Mouse (Mus musculus): ENCODE measurements at regions not wholly inside any gene's neighbourhood (a gene's known extent, or its start where the extent isn't known, plus 50 kb on each side); places are given as distances from the start of the nearest gene placed in this dataset.

DNA sequence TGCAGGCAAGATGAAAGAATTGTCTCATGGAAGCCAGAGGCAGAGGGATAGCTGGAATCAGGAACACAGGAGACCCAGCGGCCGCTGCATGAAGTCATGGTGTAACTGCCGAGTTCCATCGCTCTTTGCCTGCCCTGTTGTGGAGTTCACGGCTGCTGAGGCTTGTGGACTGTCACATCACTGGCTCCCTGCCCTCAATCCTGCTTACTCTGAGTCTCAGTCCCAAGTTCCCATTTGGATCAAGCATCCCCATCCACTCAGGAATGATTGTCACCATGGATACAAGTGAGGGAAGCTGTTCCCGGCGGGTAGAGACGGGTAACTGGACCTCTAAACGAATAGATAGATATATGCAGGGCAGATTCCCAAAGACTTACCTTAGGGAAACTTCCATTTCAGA lies 112.2 kb upstream of the Tmem108 start:
- DNase-seq (ENCODE audit: extremely low read depth) = no peak
- no peaks in the 10 kb centered on the region; a peak in 1 of 4 replicates for H3K4me1 ChIP-seq (ENCODE audit: control insufficient read depth in 1 of 2, insufficient read depth in 2 of 2)
- no peaks in the 10 kb centered on the region for H3K9me3 ChIP-seq (replicated peaks; ENCODE audit: low read length)
- in situ Hi-C loops (cut with MboI; ENCODE audit: low pct_ligation_motif_present, low pct_unique_long_range_greater_than_20kb, low sequenced_read_pairs) = no loop called here
- no peaks in the 10 kb centered on the region for H3K36me3 ChIP-seq (replicated peaks in 1 of 2; ENCODE audit: control insufficient read depth in 1 of 2, insufficient read depth in 1 of 2, low read length in 1 of 2)
- no peak overlapping the region for H3K4me2 ChIP-seq (ENCODE audit: insufficient read depth, low read depth, poor library complexity, severe bottlenecking)
- H3K27ac ChIP-seq (ENCODE audit: insufficient read depth, low read depth) = no peak overlapping the region
- no peaks in the 10 kb centered on the region for H3K79me2 ChIP-seq (replicated peaks; ENCODE audit: control insufficient read depth, extremely low read depth, insufficient read depth, poor library complexity, severe bottlenecking)
- TF ChIP-seq MXI1 (IDR thresholded peaks at IDR 0.05; ENCODE audit: low read depth, low read length) (no peak), CTCF (conservative IDR thresholded peaks at IDR 0.05 in 1 of 2, IDR thresholded peaks at IDR 0.05 in 1 of 2; ENCODE audit: low read depth in 2 of 2, low read length in 2 of 2) (no peak), PAX5 (IDR thresholded peaks at IDR 0.05; ENCODE audit: low read length) (no peak), JUND (conservative IDR thresholded peaks at IDR 0.05; ENCODE audit: low read depth, low read length) (no peak), NRF1 (IDR thresholded peaks at IDR 0.05; ENCODE audit: low read depth, low read length) (no peak), ETS1 (conservative IDR thresholded peaks at IDR 0.05; ENCODE audit: low read depth, low read length) (no peak), ZNF384 (IDR thresholded peaks at IDR 0.05; ENCODE audit: low read depth, low read length) (no peak), CHD2 (IDR thresholded peaks at IDR 0.05; ENCODE audit: low read length) (no peak), GABPA (IDR thresholded peaks at IDR 0.05; ENCODE audit: insufficient replicate concordance, low read depth, low read length) (no peak), ZKSCAN1 (IDR thresholded peaks at IDR 0.05; ENCODE audit: borderline replicate concordance, low read depth, low read length) (no peak), MAFK (IDR thresholded peaks at IDR 0.05; ENCODE audit: insufficient replicate concordance, low read length) (no peak), UBTF (IDR thresholded peaks at IDR 0.05; ENCODE audit: low read depth, low read length) (no peak), POLR2A (IDR thresholded peaks at IDR 0.05; ENCODE audit: low read depth, low read length) (no peak), ZC3H11A (IDR thresholded peaks at IDR 0.05; ENCODE audit: low read depth, low read length) (no peak), HCFC1 (IDR thresholded peaks at IDR 0.05; ENCODE audit: low read depth, low read length) (no peak)
- dilution Hi-C loops (cut with MboI; ENCODE audit: extremely low pct_ligation_motif_present, extremely low pct_unique_long_range_greater_than_20kb, low sequenced_read_pairs) = no loop called here
- H3K27me3 ChIP-seq (replicated peaks) = peaks cover 9% of the 10 kb centered on the region
- H3K9ac ChIP-seq (ENCODE audit: insufficient read depth, low read depth) = no peak overlapping the region
- no peak overlapping the region for H3K4me3 ChIP-seq (replicated peaks in 1 of 3; ENCODE audit: low read depth in 2 of 3, low read length in 2 of 3, poor library complexity in 1 of 3)

DNA sequence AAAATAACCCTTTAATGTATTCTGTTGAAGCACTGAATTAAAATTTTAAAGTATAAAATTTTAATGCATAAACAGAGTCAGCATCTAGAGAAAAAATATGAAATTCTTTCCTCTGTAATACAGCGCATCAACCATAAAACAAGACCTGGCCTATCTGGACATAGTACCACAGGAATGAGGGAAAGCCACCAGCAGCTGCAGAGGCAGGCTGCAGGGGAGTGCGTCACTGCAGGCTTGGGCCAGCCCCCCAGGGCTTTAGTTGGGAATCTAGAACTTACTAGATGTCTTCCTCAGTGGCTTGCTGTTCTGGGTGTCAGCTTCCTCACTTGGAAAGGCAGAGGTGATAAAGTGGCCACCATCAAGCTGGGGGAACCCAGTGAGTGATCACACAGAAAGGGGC lies 116.2 kb upstream of the Tmem108 start:
- no peak overlapping the region for H3K4me2 ChIP-seq (ENCODE audit: insufficient read depth, low read depth, poor library complexity, severe bottlenecking)

DNA sequence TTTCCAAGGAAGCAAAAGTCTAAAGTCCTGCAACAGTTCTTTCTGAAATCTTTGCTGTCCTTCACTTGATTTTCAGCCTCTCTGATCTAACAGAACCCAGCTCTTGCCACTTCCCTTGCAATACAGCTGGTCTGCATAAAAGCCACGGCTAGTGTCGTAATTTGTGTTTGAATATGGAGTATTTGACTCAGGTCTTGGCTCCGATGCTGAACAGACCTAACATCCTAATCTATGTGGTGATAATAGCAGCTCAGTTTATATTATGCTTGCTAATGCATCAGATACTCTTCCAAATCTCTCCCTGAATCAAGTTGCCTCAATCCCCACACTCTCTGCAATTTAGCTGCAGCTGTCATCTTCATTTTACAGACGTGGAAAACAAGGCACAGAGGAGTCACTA lies 109.5 kb upstream of the Nphp3 start:
- Histone ChIP-seq H3K36me3 (replicated peaks in 1 of 2; ENCODE audit: control insufficient read depth in 1 of 2, insufficient read depth in 1 of 2, low read length in 1 of 2) (no peaks in the 10 kb centered on the region), H3K79me2 (replicated peaks; ENCODE audit: control insufficient read depth, extremely low read depth, insufficient read depth, poor library complexity, severe bottlenecking) (no peaks in the 10 kb centered on the region), H3K27me3 (replicated peaks) (no peaks in the 10 kb centered on the region), H3K4me3 (replicated peaks in 1 of 3; ENCODE audit: low read depth in 2 of 3, low read length in 2 of 3, poor library complexity in 1 of 3) (no peak overlapping the region), H3K4me2 (ENCODE audit: insufficient read depth, low read depth, poor library complexity, severe bottlenecking) (no peak overlapping the region), H3K4me1 (ENCODE audit: control insufficient read depth in 1 of 2, insufficient read depth in 2 of 2) (no peaks in the 10 kb centered on the region), H3K9ac (ENCODE audit: insufficient read depth, low read depth) (no peak overlapping the region), H3K9me3 (replicated peaks; ENCODE audit: low read length) (no peaks in the 10 kb centered on the region), H3K27ac (ENCODE audit: insufficient read depth, low read depth) (no peak overlapping the region)
- DNase-seq (ENCODE audit: extremely low read depth) = no peak
- dilution Hi-C loops (cut with MboI; ENCODE audit: extremely low pct_ligation_motif_present, extremely low pct_unique_long_range_greater_than_20kb, low sequenced_read_pairs) (no loop called here), in situ Hi-C loops (cut with MboI; ENCODE audit: low pct_ligation_motif_present, low pct_unique_long_range_greater_than_20kb, low sequenced_read_pairs) (no loop called here)
- TF ChIP-seq KAT2A (IDR thresholded peaks at IDR 0.05; ENCODE audit: insufficient replicate concordance, low read length) = no peak
- TF ChIP-seq MEF2A (IDR thresholded peaks at IDR 0.05; ENCODE audit: borderline replicate concordance, low read depth, low read length) = no peak
- TF ChIP-seq USF2 (conservative IDR thresholded peaks at IDR 0.05; ENCODE audit: low read depth, low read length) = no peak
- TF ChIP-seq E2F4 (IDR thresholded peaks at IDR 0.05; ENCODE audit: insufficient replicate concordance, low read depth, low read length) = no peak
- TF ChIP-seq ELF1 (IDR thresholded peaks at IDR 0.05; ENCODE audit: low read depth, low read length) = no peak
- TF ChIP-seq HCFC1 (IDR thresholded peaks at IDR 0.05; ENCODE audit: low read depth, low read length) = no peak
- no peak for TF ChIP-seq SIN3A (IDR thresholded peaks at IDR 0.05; ENCODE audit: low read length)
- no peak for TF ChIP-seq POLR2AphosphoS2 (IDR thresholded peaks at IDR 0.05; ENCODE audit: low read depth, low read length)
- TF ChIP-seq TBP (conservative IDR thresholded peaks at IDR 0.05; ENCODE audit: low read depth, low read length) = no peak
- no peak for TF ChIP-seq ZNF384 (IDR thresholded peaks at IDR 0.05; ENCODE audit: low read depth, low read length)
- TF ChIP-seq MXI1 (IDR thresholded peaks at IDR 0.05; ENCODE audit: low read depth, low read length) = no peak
- TF ChIP-seq CHD2 (IDR thresholded peaks at IDR 0.05; ENCODE audit: low read length) = no peak
- TF ChIP-seq ZKSCAN1 (IDR thresholded peaks at IDR 0.05; ENCODE audit: borderline replicate concordance, low read depth, low read length) = no peak
- no peak for TF ChIP-seq NRF1 (IDR thresholded peaks at IDR 0.05; ENCODE audit: low read depth, low read length)
- TF ChIP-seq ZMIZ1 (IDR thresholded peaks at IDR 0.05; ENCODE audit: low read depth, low read length) = no peak
- no peak for TF ChIP-seq RAD21 (IDR thresholded peaks at IDR 0.05; ENCODE audit: low read depth, low read length)
- TF ChIP-seq ZC3H11A (IDR thresholded peaks at IDR 0.05; ENCODE audit: low read depth, low read length) = no peak
- TF ChIP-seq USF1 (IDR thresholded peaks at IDR 0.05; ENCODE audit: low read depth, low read length) = no peak
- no peak for TF ChIP-seq ETS1 (conservative IDR thresholded peaks at IDR 0.05; ENCODE audit: low read depth, low read length)

More for the DNA sequence above, 116.2 kb upstream of the Tmem108 start:
- H3K27me3 ChIP-seq (replicated peaks) = peaks cover 9% of the 10 kb centered on the region
- H3K79me2 ChIP-seq (replicated peaks; ENCODE audit: control insufficient read depth, extremely low read depth, insufficient read depth, poor library complexity, severe bottlenecking) = no peaks in the 10 kb centered on the region
- no peak overlapping the region for H3K9ac ChIP-seq (ENCODE audit: insufficient read depth, low read depth)
- peaks cover 6% of the 10 kb centered on the region for H3K9me3 ChIP-seq (replicated peaks; ENCODE audit: low read length)
- in situ Hi-C loops (cut with MboI; ENCODE audit: low pct_ligation_motif_present, low pct_unique_long_range_greater_than_20kb, low sequenced_read_pairs) = no loop called here
- dilution Hi-C loops (cut with MboI; ENCODE audit: extremely low pct_ligation_motif_present, extremely low pct_unique_long_range_greater_than_20kb, low sequenced_read_pairs) = no loop called here
- no peak overlapping the region for H3K4me3 ChIP-seq (replicated peaks in 1 of 3; ENCODE audit: low read depth in 2 of 3, low read length in 2 of 3, poor library complexity in 1 of 3)
- H3K36me3 ChIP-seq (replicated peaks in 1 of 2; ENCODE audit: control insufficient read depth in 1 of 2, insufficient read depth in 1 of 2, low read length in 1 of 2) = no peaks in the 10 kb centered on the region
- no peaks in the 10 kb centered on the region for H3K4me1 ChIP-seq (ENCODE audit: control insufficient read depth in 1 of 2, insufficient read depth in 2 of 2)
- no peak for DNase-seq (ENCODE audit: extremely low read depth)
- TF ChIP-seq HCFC1 (IDR thresholded peaks at IDR 0.05; ENCODE audit: low read depth, low read length) = no peak
- no peak overlapping the region for H3K27ac ChIP-seq (ENCODE audit: insufficient read depth, low read depth)
